Mouse (Mus musculus): ENCODE data around the gene AI837181.

DNA sequence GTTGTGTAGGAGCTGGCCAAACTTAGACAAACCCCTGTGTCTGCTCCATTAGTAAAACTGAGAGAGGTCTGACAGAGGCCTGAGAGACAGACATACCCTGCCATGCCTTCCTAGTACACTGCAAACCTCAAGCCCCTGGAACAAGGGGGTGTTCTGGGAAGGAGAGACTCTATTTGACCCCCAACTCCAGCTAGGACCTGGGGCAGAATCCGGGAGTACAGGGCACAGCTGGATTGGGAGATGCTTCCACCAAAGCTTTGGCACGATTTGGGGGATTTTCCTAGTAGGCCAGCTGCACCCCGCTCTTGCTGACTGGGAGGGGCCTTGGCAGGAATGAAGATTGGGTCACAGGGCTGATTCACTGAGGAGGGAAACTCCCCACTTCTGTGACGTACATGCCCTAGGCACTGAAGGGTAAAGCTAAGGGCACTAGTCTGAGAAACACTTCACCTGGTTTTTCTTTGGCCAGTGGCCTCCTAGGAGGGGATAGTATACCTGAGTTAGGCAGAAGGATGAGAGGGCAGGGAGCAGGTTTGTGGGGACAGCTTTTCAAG, 7.0 kb downstream of the AI837181 start:
- no peak for TF ChIP-seq CTCF (IDR thresholded peaks at IDR 0.05)
- TF ChIP-seq POLR2A (IDR thresholded peaks at IDR 0.05; ENCODE audit: insufficient read depth, low read depth, low read length) = no peak
